Mouse (Mus musculus): ENCODE results near the gene Thrap3.
"Not testable (repeated sequence)": the region's sequence is repeated elsewhere in the genome, so short reads cannot be mapped to it uniquely, and the experiment has no call there.

DNA sequence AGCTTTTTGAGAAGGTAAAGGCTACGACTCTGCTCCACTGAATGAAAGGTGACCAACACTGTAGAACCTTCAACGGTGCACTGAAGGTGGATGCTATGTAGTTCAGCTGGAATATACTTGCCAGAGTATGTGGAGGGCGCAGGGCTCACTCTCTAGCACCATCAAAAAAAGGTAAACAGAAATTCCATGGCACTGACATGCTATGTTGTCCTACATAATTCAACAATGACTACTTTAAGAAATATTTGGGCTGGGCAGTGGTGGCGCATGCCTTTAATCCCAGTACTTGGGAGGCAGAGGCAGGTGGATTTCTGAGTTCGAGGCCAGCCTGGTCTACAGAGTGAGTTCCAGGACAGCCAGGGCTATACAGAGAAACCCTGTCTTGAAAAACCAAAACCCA lies 31.8 kb downstream of the Thrap3 start:
- TF ChIP-seq POLR2A, EP300 (IDR thresholded peaks at IDR 0.05; ENCODE audit: insufficient read depth, low read depth, low read length): not testable (repeated sequence)
